Mouse (Mus musculus) heart, postnatal 0 days (tissue): ENCODE measurements around the gene Tmem184a.
A peak's percentile ranks its signal among the peaks of the same experiment; 100 is the strongest.

ENCODE experiments used
- CTCF ChIP-seq: IDR thresholded peaks from 2 replicates; pipeline ENCODE4 v1.5.1; 2016; ENCODE audit warnings: antibody characterized with exemption, control low read depth, low read depth
- EP300 ChIP-seq: IDR thresholded peaks from 2 replicates; pipeline ENCODE4 v1.6.1; 2016; ENCODE audit warnings: antibody characterized with exemption, low read depth

- TF ChIP-seq CTCF = no peak
- TF ChIP-seq EP300 = peak; percentile 93
These were observed 22.8 kb downstream of the Tmem184a start for GRCm38 (mm10) chr5:139796900-139797299.
